Mouse (Mus musculus) ES-E14 (cell line): ENCODE data around the gene Crb3. TPM values are rescaled to one million over a fixed set of nuclear protein-coding genes. Genes with fewer than 3 reads are reported as not detected.
A peak's percentile ranks its signal among the peaks of the same experiment; 100 is the strongest.

Experiments used
- DNase-seq: peaks from one replicate; pipeline ENCODE4 v3.0.0-alpha.2; 2013; ENCODE audit warnings: low read depth, low spot score
- H3K27ac ChIP-seq: 2 replicates; pipeline ENCODE4 v1.5.1; 2012; ENCODE audit warnings: low read depth, mild to moderate bottlenecking, low read length, moderate library complexity, mixed read lengths; ENCODE audit not compliant: poor library complexity, insufficient read depth, severe bottlenecking
- H3K36me3 ChIP-seq: 2 replicates; pipeline ENCODE4 v1.6.1; 2012; ENCODE audit warnings: mild to moderate bottlenecking, low read length, moderate library complexity, mixed read lengths; ENCODE audit not compliant: control insufficient read depth, poor library complexity, insufficient read depth, severe bottlenecking
- H3K4me1 ChIP-seq, 2 experiments: fragments of 150-350 bp in 1 of 2; sonication (generic) in 1 of 2; 2 replicates each; pipeline ENCODE4 v1.6.1; 2012; ENCODE audit warnings: low read length in 2 of 2, mild to moderate bottlenecking in 1 of 2, mixed read lengths in 1 of 2; ENCODE audit not compliant: control insufficient read depth in 2 of 2, insufficient read depth in 2 of 2, poor library complexity in 1 of 2
- H3K4me3 ChIP-seq, 2 experiments: fragments of 150-350 bp in 1 of 2; sonication (generic) in 1 of 2; 2 replicates each; pipeline ENCODE4 v1.5.1; 2012; ENCODE audit warnings: low read length in 2 of 2, low read depth in 1 of 2, mild to moderate bottlenecking in 1 of 2, mixed read lengths in 1 of 2; ENCODE audit not compliant: insufficient read depth in 1 of 2, poor library complexity in 1 of 2, severe bottlenecking in 1 of 2
- H3K9ac ChIP-seq: 2 replicates; pipeline ENCODE4 v1.6.1; 2012; ENCODE audit warnings: low read depth, mild to moderate bottlenecking, low read length, mixed read lengths; ENCODE audit not compliant: poor library complexity, insufficient read depth, severe bottlenecking
- H3K9me3 ChIP-seq: fragments of 150-350 bp; sonication (generic); 2 replicates; pipeline ENCODE4 v1.6.1; 2012; ENCODE audit warnings: low read depth, mild to moderate bottlenecking, low read length; ENCODE audit not compliant: control insufficient read depth, insufficient read depth
- CHD2 ChIP-seq: IDR thresholded peaks from 2 replicates; pipeline ENCODE4 v1.6.1; 2014; ENCODE audit warnings: mild to moderate bottlenecking, low read depth, low read length, inconsistent platforms
- HCFC1 ChIP-seq: IDR thresholded peaks from 2 replicates; pipeline ENCODE4 v1.6.1; 2012; ENCODE audit warnings: low read length, inconsistent platforms, borderline replicate concordance; ENCODE audit not compliant: insufficient read depth
- MAFK ChIP-seq: IDR thresholded peaks from 2 replicates; pipeline ENCODE4 v1.6.1; 2014; ENCODE audit warnings: mild to moderate bottlenecking, low read depth, low read length, inconsistent platforms; ENCODE audit not compliant: insufficient read depth
- ZC3H11A ChIP-seq: IDR thresholded peaks from 2 replicates; pipeline ENCODE4 v1.6.1; 2012; ENCODE audit warnings: low read depth, mild to moderate bottlenecking, inconsistent platforms, low read length, borderline replicate concordance
- ZNF384 ChIP-seq: IDR thresholded peaks from 2 replicates; pipeline ENCODE4 v1.6.1; 2012; ENCODE audit warnings: low read depth, low read length, inconsistent platforms
- in situ Hi-C, 2 experiments: fragments of 600-800 bp; cut with MboI; formaldehyde crosslinking; loops; one replicate each; pipeline ENCODE4 v1.15.1; 2025; ENCODE audit warnings: low sequenced_read_pairs in 2 of 2, inconsistent platforms in 1 of 2; ENCODE audit not compliant: unreplicated experiment in 2 of 2
- total RNA-seq: library from RNA; depleted of rRNA; stranded (reverse); fragments of 300-350 nt; gene quantifications from 2 replicates; pipeline ENCODE4 v1.2.3, GENCODE M21; 2012

Gene Crb3
- total RNA-seq, 1 experiment: 6.2 TPM

- Histone ChIP-seq H3K9me3 (no peaks in the 10 kb centered on the region), H3K4me3 (no peak overlapping the region), H3K27ac (no peak overlapping the region), H3K4me1 (peaks cover 0 to 11% of the 10 kb centered on the region in 2 experiments; a peak in 2 of 4 replicates), H3K9ac (no peak overlapping the region), H3K36me3 (no peaks in the 10 kb centered on the region)
- no peak for DNase-seq
- TF ChIP-seq ZC3H11A (no peak), MAFK (no peak), HCFC1 (no peak), ZNF384 (no peak), CHD2 (no peak)
- in situ Hi-C loops: no loop called here
These were observed 23.6 kb downstream of the Crb3 start for GRCm38 (mm10) chr17:57082481-57082880.

- DNase-seq: no peak
- in situ Hi-C loops: no loop called here
These were observed 27.3 kb downstream of the Crb3 start for GRCm38 (mm10) chr17:57085970-57086757.

GRCm38 (mm10) chr17:57087049-57087832, 28.3 kb downstream of the Crb3 start, which contains the start of gene Tubb4a:
TSS of gene Tubb4a (minus strand) at chr17:57087782.
- peaks cover 0 to 4% of the 10 kb centered on the region in 2 experiments; a peak in 1 of 4 replicates for H3K4me1 ChIP-seq
- no peaks in the 10 kb centered on the region for H3K36me3 ChIP-seq
- in situ Hi-C loops: no loop called here
- H3K9me3 ChIP-seq: no peaks in the 10 kb centered on the region
- H3K27ac ChIP-seq: no peak within 1 kb of the TSS
- H3K4me3 ChIP-seq: peak within 1 kb of the TSS; percentile 25 to 37; a peak in 3 of 4 replicates
- H3K9ac ChIP-seq: no peak within 1 kb of the TSS
- TF ChIP-seq MAFK (no peak), CHD2 (no peak), ZC3H11A (no peak), HCFC1 (no peak), ZNF384 (no peak)
- no peak for DNase-seq

More at GRCm38 (mm10) chr17:57085970-57086757, 27.3 kb downstream of the Crb3 start:
- Histone ChIP-seq H3K9ac (no peak overlapping the region), H3K9me3 (no peaks in the 10 kb centered on the region), H3K36me3 (no peaks in the 10 kb centered on the region), H3K27ac (no peak overlapping the region), H3K4me1 (peaks cover 0 to 4% of the 10 kb centered on the region in 2 experiments; a peak in 1 of 4 replicates), H3K4me3 (no peak overlapping the region)
- no peak for TF ChIP-seq MAFK
- TF ChIP-seq HCFC1: no peak
- no peak for TF ChIP-seq ZNF384
- TF ChIP-seq ZC3H11A: no peak
- TF ChIP-seq CHD2: no peak

GRCm38 (mm10) chr17:57094222-57094621, 35.3 kb downstream of the Crb3 start:
- Histone ChIP-seq H3K9ac (no peak overlapping the region), H3K27ac (no peak overlapping the region), H3K36me3 (no peaks in the 10 kb centered on the region), H3K4me1 (peaks cover 0 to 10% of the 10 kb centered on the region in 2 experiments; a peak in 1 of 4 replicates), H3K4me3 (no peak overlapping the region), H3K9me3 (no peaks in the 10 kb centered on the region)
- DNase-seq: no peak
- TF ChIP-seq HCFC1: no peak
- TF ChIP-seq MAFK: no peak
- TF ChIP-seq ZNF384: no peak
- TF ChIP-seq ZC3H11A: no peak
- no peak for TF ChIP-seq CHD2
- in situ Hi-C loops: loop anchor here in 1 of 2 experiments (10.0 kb wide), 1 partner anchor 241 kb away; no protein-coding TSS in a partner anchor
